Mouse (Mus musculus): Measurements from ENCODE around the gene Olfr709-ps1.
"Not testable (repeated sequence)": the region's sequence is repeated elsewhere in the genome, so short reads cannot be mapped to it uniquely, and the experiment has no call there.

Gene Olfr709-ps1

GRCm38 (mm10) chr7:106932119-106932518 is at the start of gene Olfr709-ps1:
Olfr709-ps1 (minus strand) TSS chr7:106932219.
- no peak for DNase-seq (ENCODE audit: low spot score in 2 of 2)

GRCm38 (mm10) chr7:106975353-106975752 is 43.3 kb upstream of the Olfr709-ps1 start, which contains the start of gene Olfr711:
Olfr711 (minus strand) TSS chr7:106975453.
- no peak for DNase-seq (ENCODE audit: low spot score in 2 of 2)

DNA sequence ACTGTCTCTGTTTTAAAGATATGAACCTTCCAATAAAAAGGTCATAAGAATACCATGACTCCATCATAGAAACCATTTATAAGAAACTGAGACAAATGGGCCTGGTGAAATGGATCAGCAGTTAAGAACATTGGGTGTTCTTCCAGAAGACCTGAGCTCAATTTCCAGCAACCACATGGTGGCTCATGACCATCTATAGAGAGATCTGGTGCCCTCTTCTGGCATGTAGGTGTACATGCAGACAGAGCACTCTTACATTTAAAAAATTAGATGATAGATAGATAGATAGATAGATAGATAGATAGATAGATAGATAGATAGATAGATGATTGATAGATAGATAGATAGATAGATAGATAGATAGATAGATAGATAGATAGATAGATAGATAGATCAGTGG is 35.5 kb upstream of the Olfr709-ps1 start:
- not testable (repeated sequence) for DNase-seq (ENCODE audit: low spot score in 2 of 2)

DNA sequence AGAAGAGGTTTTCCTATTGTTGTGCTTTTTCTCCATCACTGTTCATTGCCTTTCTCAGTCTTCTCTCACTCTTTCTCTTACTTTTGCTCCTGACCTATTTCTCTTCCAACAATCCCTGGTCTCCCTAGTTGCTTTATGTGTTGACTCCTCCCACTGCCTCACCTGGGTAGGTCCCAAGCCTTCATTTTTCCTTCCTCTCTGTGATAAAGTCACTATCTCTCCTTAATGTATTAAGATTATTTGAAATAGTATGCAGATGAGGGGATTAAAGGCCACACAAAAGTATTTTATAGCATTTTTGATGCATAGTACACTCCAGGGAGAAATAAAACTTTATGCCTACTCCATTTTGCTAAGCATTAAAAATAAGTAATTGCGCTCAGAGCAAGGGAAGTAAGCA is 31.8 kb upstream of the Olfr709-ps1 start, which contains the start of gene Olfr6:
Gene Olfr6, minus strand, starts transcription at position 101 of the 400 bp plus-strand sequence.
- DNase-seq (ENCODE audit: low spot score in 2 of 2) = no peak

DNA sequence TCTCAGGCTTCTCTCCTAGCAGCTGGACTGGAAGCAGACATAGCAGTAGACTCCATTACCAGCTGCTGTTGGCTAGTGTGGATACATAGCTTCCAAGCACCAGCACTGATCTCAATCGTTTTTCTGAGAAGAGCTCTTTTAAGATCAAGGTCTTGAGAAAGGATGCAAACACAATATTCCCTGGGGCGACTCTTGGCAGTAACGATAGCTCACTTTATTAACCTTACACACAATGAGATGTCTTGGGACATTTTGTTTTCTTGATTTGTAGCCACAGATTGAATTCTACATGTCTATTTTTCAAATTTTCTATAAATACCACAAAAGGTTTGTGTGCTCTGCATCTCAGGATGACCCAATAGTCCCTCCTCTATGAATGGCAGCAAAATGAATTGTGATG is 16.2 kb upstream of the Olfr709-ps1 start, which contains the start of gene Olfr710:
Gene Olfr710, minus strand, starts transcription at position 101 of the 400 bp plus-strand sequence.
- no peak for DNase-seq (ENCODE audit: low spot score in 2 of 2)

DNA sequence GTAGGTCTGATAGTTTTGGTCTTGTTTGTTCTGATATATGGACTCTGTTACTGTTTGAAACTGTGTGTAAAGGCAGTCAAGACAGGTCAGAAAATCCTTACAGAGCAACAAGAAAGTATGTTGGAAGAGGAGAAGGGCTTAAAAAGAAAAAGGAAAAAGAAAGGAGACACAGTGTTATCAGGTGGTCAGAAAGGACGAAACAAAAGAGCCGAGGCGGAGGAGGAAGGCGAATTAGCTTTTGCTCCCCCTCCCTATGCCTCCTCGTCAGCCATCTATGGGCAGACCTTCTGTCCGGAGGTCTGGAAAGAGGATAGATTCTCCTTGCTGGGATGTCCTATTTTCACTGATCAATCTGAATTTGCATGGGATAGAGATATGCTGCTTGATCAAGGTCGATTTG is 11.1 kb downstream of the Olfr709-ps1 start:
- DNase-seq (ENCODE audit: low spot score in 2 of 2) = not testable (repeated sequence)

GRCm38 (mm10) chr7:106907676-106908075 is 24.3 kb downstream of the Olfr709-ps1 start, which contains the start of gene Olfr1532-ps1:
Olfr1532-ps1 (plus strand) TSS chr7:106908001.
- DNase-seq (ENCODE audit: low spot score in 2 of 2) = no peak

- not testable (repeated sequence) for DNase-seq (ENCODE audit: low spot score in 2 of 2)
Measured at GRCm38 (mm10) chr7:106901141-106901540, 30.9 kb downstream of the Olfr709-ps1 start, which contains the start of gene Olfr707. Olfr707 (minus strand) TSS chr7:106901241.

DNA sequence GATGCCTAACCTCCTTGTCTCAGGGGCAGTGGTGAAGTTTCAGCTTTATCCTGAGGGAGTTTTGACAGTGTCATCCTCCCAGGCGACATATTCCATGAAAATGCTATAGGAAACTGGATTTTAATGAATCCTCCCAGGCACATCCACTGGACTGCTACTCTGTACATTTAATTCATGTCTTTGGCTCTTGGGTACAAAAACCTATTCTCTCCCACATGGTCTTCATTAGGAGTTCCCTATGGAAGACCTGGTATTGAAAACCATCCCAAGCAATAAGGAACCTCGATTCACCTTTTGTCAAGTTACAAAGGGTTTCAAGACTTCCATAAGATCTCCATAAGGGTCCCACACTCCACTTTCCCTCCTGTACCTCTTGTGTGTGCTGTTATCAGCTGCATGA is 44.0 kb downstream of the Olfr709-ps1 start, which contains the start of gene Olfr706:
Gene Olfr706, minus strand, starts transcription at position 101 of the 400 bp plus-strand sequence.
- DNase-seq (ENCODE audit: low spot score in 2 of 2) = no peak

DNA sequence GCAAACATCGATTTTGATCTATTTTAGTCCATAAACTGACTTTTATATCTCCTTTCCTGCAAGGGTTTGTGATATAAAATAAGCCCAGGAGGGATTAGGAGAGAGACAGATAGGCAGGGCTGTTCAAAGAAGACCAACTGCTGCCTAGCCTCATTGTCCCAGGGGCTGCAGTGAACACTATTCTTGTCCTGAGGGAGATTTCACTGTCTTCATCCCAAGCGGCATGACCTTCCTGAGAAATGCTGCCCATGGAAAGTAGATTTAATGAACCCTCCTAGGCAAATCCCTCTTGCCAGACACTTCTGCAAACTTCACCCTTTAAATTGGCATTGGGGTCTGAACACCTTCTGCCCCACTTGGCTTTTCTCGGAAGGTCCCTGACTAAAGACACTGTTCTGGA is 55.2 kb downstream of the Olfr709-ps1 start, which contains the start of gene Olfr705:
Gene Olfr705, minus strand, starts transcription at position 101 of the 400 bp plus-strand sequence.
- DNase-seq (ENCODE audit: low spot score in 2 of 2) = no peak

Measured in frontal cortex, postnatal 10 days (tissue).